Mouse (Mus musculus) lung, postnatal 36 days (tissue): ENCODE results near the gene Gm20388.

Source experiments
- DNase-seq: peaks from one replicate; pipeline ENCODE4 v3.0.0; 2022; ENCODE audit warnings: mixed read lengths

The Gm20388 gene

GRCm38 (mm10) chr8:120588908-120589771, 678.5 kb downstream of the Gm20388 start, which contains the start of gene Gins2:
Gene Gins2 (minus strand): TSS chr8:120589304.
- peak; percentile 100 for DNase-seq

- DNase-seq, result no peak
These were observed 679.3 kb downstream of the Gm20388 start for GRCm38 (mm10) chr8:120589921-120590320.

GRCm38 (mm10) chr8:120591587-120592292, 681.1 kb downstream of the Gm20388 start:
- peak; percentile 49 for DNase-seq

- no peak for DNase-seq
These were observed 683.9 kb downstream of the Gm20388 start for GRCm38 (mm10) chr8:120594571-120594970.

GRCm38 (mm10) chr8:120595963-120596362, 685.3 kb downstream of the Gm20388 start:
- peak; percentile 73 for DNase-seq

- DNase-seq, result no peak
These were observed 687.9 kb downstream of the Gm20388 start for GRCm38 (mm10) chr8:120598579-120598978.

GRCm38 (mm10) chr8:120599504-120599903, 688.9 kb downstream of the Gm20388 start:
- DNase-seq, result peak; percentile 94

- no peak for DNase-seq
These were observed 692.0 kb downstream of the Gm20388 start for GRCm38 (mm10) chr8:120602672-120603071.

- DNase-seq, result no peak
These were observed 696.8 kb downstream of the Gm20388 start for GRCm38 (mm10) chr8:120607460-120607859.

- DNase-seq, result peak; percentile 89
These were observed 697.2 kb downstream of the Gm20388 start for GRCm38 (mm10) chr8:120607885-120608284.

- DNase-seq, result no peak
These were observed 700.2 kb downstream of the Gm20388 start for GRCm38 (mm10) chr8:120610824-120611223.

GRCm38 (mm10) chr8:120614491-120614890, 703.9 kb downstream of the Gm20388 start:
- no peak for DNase-seq

- DNase-seq, result no peak
These were observed 706.3 kb downstream of the Gm20388 start for GRCm38 (mm10) chr8:120616663-120617626.

- DNase-seq, result peak; percentile 81
These were observed 707.5 kb downstream of the Gm20388 start for GRCm38 (mm10) chr8:120618110-120618509.

- DNase-seq, result peak; percentile 62
These were observed 708.9 kb downstream of the Gm20388 start for GRCm38 (mm10) chr8:120619235-120620180.

- no peak for DNase-seq
These were observed 709.8 kb downstream of the Gm20388 start for GRCm38 (mm10) chr8:120620441-120620840.

- DNase-seq, result no peak
These were observed 711.5 kb downstream of the Gm20388 start for GRCm38 (mm10) chr8:120622161-120622560.

- DNase-seq, result no peak
These were observed 713.0 kb downstream of the Gm20388 start for GRCm38 (mm10) chr8:120623608-120624007.

- no peak for DNase-seq
These were observed 715.8 kb downstream of the Gm20388 start for GRCm38 (mm10) chr8:120626461-120626860.

- no peak for DNase-seq
These were observed 716.7 kb downstream of the Gm20388 start for GRCm38 (mm10) chr8:120627298-120627697.

GRCm38 (mm10) chr8:120630031-120630430, 719.4 kb downstream of the Gm20388 start:
- DNase-seq, result no peak
